Mouse (Mus musculus): ENCODE measurements around the gene Npy.

Gene Npy

GRCm38 (mm10) chr6:49875791-49876190 is 53.3 kb downstream of the Npy start:
- no peak for DNase-seq (ENCODE audit: extremely low read depth, insufficient read length, low spot score)
